Mouse (Mus musculus): ENCODE results near the gene Ranbp3l. TPM values are rescaled to one million over a fixed set of nuclear protein-coding genes. Genes with fewer than 3 reads are reported as not detected.

The Ranbp3l gene
- total RNA-seq, 2 experiments from 2014 or later, result 7.9 to 9.4 TPM

DNA sequence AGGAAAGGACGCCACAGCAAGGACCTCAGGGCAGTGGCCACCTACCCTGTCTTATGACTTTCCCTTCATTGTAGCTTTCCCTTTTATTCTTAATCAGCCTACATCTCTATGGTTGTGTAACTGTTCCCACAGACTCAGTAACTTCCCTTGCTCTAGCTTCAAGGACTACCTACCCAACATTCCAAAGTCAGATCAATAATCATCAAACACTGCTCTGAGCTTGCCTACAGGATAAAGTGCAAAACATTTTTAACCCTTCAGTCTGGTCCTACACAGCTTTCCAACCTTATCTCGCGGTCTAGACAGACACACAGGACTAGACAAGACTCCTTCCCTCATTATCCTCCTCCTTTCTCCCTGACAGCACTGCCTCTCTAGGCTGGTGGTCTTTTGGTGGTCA is 102.6 kb downstream of the Ranbp3l start:
- no peak for DNase-seq
- intact Hi-C loops (cut with DNase I), result no loop called here

DNA sequence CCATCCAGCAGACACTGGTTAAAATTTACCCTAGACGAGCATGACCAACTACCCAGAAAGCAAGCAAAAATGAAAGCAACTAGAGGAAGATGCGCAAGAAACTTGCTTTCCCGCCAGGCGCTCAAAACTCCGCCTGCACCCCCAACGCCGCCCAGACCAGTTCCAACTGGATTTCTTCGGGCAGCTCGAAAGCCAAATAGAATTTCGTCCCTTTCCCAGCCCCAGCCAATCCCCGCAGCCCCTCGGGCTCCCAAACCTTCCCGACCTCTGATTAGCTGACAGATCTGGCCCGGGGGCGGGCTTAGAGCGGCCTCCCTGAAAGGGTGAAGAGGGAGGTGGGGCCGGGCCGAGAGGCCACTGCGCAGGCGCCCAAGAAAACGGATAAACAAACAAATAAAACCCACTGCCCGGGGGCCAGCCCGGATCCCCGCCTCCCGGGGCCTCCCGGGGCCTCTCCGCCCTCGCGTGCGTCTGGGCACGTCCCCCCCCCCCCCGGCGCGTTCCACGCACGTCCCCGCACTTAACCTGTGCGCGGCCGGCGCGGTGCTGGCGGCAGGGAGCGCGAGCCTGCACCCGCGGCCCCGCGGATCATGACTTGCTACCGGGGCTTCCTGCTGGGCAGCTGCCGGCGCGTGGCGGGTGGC is 103.3 kb downstream of the Ranbp3l start, which contains the start of gene Nadk2:
TSS of gene Nadk2 (plus strand) at position 349 of the 644 bp plus-strand sequence.
- intact Hi-C loops (cut with DNase I), result no loop called here
- DNase-seq, result peak; percentile 100

- intact Hi-C loops (cut with DNase I), result no loop called here
- DNase-seq, result peak; percentile 50
Measured at GRCm38 (mm10) chr15:9071556-9072544, 104.1 kb downstream of the Ranbp3l start.

DNA sequence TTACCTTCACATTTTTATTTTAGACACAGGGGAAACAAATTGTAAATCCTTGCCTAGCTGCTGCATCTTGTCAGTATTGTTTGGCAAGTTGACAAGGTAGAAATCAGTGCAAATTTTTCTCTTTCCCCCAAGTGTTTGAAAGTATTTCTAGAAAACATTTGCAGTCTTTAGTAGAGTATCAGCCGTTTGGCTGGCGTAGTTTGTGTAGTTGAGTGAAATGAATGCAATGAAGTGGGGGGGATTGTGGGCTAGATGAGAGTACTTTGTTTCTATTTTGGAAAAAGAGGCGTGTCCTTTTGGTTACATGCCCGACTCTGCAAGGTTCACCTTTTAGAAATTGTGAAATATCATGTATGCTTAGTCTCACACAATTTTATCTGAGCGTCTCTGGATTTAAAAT is 104.9 kb downstream of the Ranbp3l start:
- intact Hi-C loops (cut with DNase I), result no loop called here

GRCm38 (mm10) chr15:9073067-9073608 is 105.4 kb downstream of the Ranbp3l start:
- no peak for DNase-seq
- intact Hi-C loops (cut with DNase I), result no loop called here

More for the DNA sequence above, 104.9 kb downstream of the Ranbp3l start:
- DNase-seq, result no peak

DNA sequence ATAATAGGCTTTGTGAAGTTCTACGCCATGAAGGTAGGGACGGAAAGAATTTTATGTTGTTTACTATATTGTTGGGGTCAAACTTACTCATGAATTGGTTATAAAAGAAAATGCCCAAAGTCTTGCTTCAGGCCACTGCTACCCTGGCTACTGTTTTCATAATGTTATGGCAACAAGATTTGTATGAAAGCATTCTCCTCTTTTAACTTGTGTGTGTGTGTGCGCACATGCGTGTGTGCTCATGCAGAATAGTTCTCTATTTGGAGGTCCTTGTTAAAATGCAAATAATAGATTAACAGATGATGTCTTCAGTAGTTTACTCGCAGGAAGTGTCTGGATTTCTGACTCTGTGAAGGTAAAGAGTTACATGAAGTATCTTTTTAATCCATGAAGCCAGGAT is 105.9 kb downstream of the Ranbp3l start:
- intact Hi-C loops (cut with DNase I), result no loop called here
- DNase-seq, result no peak

- DNase-seq, result no peak
- intact Hi-C loops (cut with DNase I), result no loop called here
Measured at GRCm38 (mm10) chr15:9074139-9074538, 106.4 kb downstream of the Ranbp3l start.

DNA sequence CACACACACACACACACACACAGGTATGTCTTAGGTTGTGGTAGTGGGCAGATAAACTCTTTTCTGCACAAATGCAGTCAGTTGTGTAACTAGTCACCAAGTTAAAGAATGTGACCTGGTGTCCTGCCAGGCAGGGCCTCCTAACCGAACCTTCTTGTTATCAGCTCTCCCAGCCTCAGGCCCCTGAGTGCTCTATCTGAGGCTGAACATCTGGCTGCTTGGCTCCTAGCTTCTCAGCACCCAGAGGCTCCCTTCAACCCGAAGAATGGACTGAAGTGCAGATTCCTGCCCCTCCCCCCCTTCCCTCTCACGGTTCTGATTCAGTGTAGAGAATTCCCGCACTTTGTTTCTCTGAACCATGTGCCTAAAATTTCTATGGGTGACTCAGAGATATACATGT is 106.9 kb downstream of the Ranbp3l start:
- intact Hi-C loops (cut with DNase I), result no loop called here
- no peak for DNase-seq

DNA sequence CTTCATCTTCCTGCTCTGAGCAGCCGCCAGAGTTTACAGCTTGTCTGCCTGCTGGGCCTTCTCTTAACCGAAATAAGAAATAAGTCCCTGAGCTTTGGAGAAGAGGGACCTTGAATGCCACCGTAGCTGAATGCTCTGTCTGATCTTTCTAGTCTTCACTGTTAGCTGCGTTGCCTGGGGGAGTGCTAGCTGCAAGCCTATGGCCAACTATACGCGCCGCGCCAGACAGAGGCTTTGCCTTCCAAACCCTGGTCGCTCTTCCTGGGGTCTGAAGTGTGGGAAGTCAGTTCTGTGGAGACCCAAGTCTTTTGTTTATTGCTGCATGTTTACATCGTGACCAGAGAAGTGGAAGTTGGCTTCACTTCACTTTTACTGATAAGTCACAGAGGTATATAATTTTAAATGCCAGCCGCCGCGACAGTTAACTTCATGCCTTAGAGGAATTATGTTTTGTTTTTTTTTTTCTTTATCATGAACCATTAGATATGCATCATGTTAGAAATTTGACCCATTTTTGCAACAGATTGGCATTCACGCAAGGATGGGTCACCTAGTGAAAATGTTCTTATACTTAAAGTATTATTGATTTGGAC is 108.0 kb downstream of the Ranbp3l start:
- intact Hi-C loops (cut with DNase I), result no loop called here
- no peak for DNase-seq

DNA sequence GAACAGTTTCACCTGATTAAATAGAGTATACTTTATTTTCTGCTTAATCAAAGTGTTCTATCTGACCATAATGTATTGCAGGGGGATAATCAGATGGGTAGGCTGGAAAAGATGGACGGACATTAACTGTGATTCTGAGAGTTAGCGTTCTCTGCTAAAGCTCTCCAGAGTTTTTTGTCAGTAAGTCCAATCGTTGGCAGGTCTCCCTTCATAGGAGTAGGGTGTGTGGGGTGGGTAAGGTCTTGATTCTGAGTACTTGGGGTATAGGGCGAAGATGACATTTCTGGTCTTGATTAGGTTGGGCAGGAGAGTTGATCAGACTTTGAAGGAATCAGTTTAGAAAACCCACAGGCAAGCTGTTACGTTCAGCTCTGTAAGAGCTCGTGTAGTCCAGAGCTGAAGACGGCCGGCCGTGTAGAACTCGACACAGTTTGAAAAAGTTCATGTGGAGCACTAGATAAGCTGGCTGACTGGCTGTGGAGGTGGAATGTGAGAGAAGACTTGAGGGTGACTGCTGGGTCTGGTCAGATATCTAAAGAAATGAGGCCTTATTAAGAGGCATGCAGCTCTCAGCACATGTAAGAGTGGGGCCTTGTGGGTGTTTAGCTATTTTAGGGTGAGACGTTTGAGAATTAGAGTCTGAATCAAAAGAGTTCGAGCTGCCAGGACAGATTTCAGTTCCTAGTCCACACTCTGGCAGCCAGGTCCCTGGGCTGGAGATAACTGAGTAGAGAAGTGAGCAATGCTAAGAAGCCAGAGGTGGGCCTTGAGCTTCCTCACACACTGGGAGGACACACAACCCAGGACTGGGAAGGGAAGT is 110.9 kb downstream of the Ranbp3l start:
- intact Hi-C loops (cut with DNase I), result no loop called here

GRCm38 (mm10) chr15:9079626-9080025 is 111.9 kb downstream of the Ranbp3l start:
- intact Hi-C loops (cut with DNase I), result no loop called here
- no peak for DNase-seq

More for the DNA sequence above, 110.9 kb downstream of the Ranbp3l start:
- DNase-seq, result no peak

- DNase-seq, result no peak
- intact Hi-C loops (cut with DNase I), result no loop called here
Measured at GRCm38 (mm10) chr15:9080206-9080605, 112.5 kb downstream of the Ranbp3l start.

- no peak for DNase-seq
- intact Hi-C loops (cut with DNase I), result no loop called here
Measured at GRCm38 (mm10) chr15:9081294-9081693, 113.5 kb downstream of the Ranbp3l start.

DNA sequence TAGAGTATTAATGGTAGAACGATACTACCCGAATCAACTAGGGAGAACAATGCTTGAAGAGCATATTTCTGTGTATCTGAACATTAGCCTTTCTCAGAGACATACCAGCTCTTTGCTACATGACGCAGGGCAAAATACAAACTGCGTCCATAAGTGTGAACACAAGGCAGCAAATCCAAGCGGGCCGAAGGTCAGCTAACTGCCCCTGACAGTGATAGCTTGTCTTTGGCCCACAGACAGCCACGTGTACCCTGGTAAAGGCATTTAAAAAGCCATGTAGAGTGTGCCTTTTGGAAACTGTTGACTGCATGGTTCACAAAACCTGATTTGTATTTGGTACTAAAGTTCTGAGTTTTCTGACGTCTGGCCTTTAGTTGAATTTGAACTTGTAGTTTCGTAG is 115.0 kb downstream of the Ranbp3l start:
- no peak for DNase-seq
- intact Hi-C loops (cut with DNase I), result no loop called here

DNA sequence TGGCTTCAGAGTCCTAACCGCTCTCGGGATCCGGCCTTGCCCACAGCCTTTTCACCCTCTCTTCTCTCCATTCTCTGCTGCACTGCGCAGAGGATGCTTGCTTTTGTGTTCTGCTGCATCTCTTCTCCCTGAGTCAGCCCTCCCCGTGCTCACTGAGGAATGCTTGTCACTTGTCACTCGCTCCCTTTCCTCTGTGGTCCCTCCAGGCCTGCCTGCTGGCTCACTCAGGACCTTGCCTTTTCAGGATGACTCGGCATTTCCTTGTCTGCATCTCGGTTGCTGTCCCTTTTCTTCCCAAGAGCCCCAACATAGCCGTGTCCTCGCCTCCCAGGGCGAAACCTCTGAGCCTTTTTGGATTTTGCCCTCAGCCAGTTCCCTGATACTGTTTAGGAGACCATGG is 119.1 kb downstream of the Ranbp3l start:
- DNase-seq, result no peak
- intact Hi-C loops (cut with DNase I), result no loop called here

- no peak for DNase-seq
- intact Hi-C loops (cut with DNase I), result no loop called here
Measured at GRCm38 (mm10) chr15:9087421-9087820, 119.7 kb downstream of the Ranbp3l start.

- intact Hi-C loops (cut with DNase I), result no loop called here
- no peak for DNase-seq
Measured at GRCm38 (mm10) chr15:9087895-9088682, 120.3 kb downstream of the Ranbp3l start.

GRCm38 (mm10) chr15:9088683-9089072 is 120.9 kb downstream of the Ranbp3l start:
- intact Hi-C loops (cut with DNase I), result no loop called here

DNA sequence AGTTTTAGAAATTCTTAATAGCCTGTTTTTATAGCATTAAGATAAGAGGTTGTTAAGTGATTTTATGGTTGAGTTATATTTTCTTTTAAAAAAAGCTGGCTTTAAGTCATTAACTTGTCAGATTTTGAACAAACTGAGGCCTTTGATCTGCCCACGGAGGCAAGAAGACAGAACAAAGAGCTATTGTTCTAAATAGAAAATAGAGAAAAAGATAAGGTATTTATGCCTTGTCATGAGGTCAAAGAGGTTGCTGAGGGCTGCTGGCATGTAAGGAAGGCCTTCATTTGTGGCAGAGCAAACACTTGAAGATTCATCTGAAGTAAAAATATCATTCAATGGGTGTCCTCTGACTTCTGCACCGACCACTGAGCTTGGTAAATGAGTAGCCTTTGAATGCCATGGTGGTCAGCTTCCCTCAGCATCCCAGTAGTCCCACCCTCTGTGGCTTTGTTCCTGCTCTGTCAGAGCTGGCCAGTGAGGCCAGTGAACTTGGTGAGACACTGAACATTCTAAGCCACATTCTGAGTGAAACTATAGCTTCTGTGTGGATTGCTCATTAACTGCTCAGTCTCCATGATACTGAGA is 121.5 kb downstream of the Ranbp3l start:
- intact Hi-C loops (cut with DNase I), result no loop called here
- DNase-seq, result no peak

More at GRCm38 (mm10) chr15:9088683-9089072, 120.9 kb downstream of the Ranbp3l start:
- no peak for DNase-seq

Measured in left cerebral cortex, postnatal 4 days (tissue).